Mouse (Mus musculus) stomach, postnatal 0 days (tissue): ENCODE measurements around the gene Crtam.

Experiments
- CTCF ChIP-seq: IDR thresholded peaks from 2 replicates; pipeline ENCODE4 v1.5.1; 2016; ENCODE audit warnings: antibody characterized with exemption, low read depth, mild to moderate bottlenecking, moderate library complexity
- EP300 ChIP-seq: optimal IDR thresholded peaks from 2 replicates; pipeline ENCODE3; 2016; ENCODE audit warnings: antibody characterized with exemption

GRCm38 (mm10) chr9:41011512-41012436 lies 7.3 kb upstream of the Crtam start:
- TF ChIP-seq CTCF (no peak), EP300 (no peak)
